Mouse (Mus musculus): ENCODE results near the gene Nrtn.
A peak's percentile ranks its signal among the peaks of the same experiment; 100 is the strongest.

Gene Nrtn

GRCm38 (mm10) chr17:56757416-56758123 is at the start of gene Nrtn:
TSS of gene Nrtn (minus strand) at chr17:56757530.
- peak; percentile 87 for DNase-seq (ENCODE audit: extremely low spot score)

DNA sequence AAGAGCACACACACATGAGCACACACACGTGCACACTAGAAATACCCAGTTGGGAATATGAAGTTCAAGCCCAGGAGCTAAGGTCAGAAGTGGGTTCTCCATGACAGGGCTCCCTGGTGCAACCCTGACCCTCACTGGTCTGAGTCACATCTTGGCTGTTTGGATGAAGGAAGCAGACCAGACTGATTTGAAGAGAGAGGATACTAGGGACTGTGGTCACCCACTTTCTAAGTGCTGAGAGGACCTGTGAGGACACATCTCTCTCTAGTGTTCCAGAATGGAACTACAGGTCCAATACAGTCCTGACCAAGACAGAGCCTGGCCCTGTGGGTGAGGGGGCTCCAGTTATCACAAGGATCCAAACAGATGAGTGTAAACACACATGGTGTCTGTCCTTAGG is 48.5 kb upstream of the Nrtn start:
- DNase-seq (ENCODE audit: extremely low spot score) = no peak

- DNase-seq (ENCODE audit: extremely low spot score) = no peak
These were observed 47.6 kb upstream of the Nrtn start for GRCm38 (mm10) chr17:56804952-56805351.

GRCm38 (mm10) chr17:56802065-56802464 is 44.7 kb upstream of the Nrtn start:
- DNase-seq (ENCODE audit: extremely low spot score) = no peak

- DNase-seq (ENCODE audit: extremely low spot score) = no peak
These were observed 41.9 kb upstream of the Nrtn start for GRCm38 (mm10) chr17:56799276-56799675.

GRCm38 (mm10) chr17:56793614-56794319 is 36.4 kb upstream of the Nrtn start:
- DNase-seq (ENCODE audit: extremely low spot score) = no peak

DNA sequence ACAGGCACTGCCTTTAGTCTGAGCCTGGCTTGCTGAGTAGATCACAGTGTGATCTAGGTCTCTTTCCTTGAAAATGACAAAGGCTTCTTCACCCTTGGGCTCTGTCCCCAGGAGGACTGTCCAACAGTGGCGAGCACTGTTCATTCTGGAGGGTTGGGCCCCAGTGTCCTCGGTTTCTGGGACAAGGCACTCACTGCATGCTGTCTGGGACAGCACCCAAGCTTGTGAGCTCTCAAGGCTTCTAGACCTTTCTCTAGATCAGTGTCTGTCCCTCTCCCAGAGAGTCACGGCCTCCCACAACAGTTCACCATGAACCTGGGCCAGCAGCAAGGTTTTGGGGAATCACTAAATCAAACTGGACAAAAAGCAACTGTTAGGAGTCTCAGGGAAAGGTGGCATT is 35.3 kb upstream of the Nrtn start:
- DNase-seq (ENCODE audit: extremely low spot score) = no peak

DNA sequence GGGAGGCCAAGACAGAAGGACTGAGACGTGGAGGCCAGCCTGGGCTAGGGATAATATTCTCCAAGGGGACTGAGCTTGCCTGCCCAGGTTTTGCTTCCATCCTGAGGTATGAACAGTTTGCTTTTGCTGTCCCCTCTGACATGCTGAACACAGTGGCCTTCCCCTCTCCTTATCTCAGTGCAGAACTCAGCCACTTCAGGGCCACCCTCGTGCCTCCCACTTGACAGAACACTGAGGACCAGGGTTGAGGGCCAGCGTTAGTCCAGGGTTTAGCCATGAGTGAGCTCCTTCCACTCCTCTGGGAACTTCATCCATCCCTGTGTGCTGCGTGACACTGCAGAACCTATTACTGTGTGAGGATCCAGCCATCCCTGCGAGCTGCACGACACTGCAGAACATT is 32.0 kb upstream of the Nrtn start:
- no peak for DNase-seq (ENCODE audit: extremely low spot score)

DNA sequence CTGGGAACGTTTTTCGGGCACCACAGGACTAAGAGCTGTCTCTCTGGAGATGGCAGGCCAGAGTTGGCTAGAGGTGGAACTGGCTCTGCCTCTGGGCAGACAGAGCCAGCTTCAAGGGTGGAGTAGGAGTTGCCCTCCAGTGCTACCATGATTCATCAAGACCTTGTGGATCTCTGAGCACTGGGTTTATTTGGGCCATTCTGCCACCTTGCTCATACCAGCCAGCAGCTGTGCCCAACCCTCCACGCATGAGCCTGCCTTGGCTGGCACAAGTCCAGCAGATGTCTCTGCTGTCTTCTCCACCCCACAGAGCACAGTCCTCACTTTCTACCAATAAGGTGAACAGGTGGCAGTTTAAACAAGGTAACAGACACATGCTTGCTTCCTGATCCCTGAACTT is 31.6 kb upstream of the Nrtn start:
- DNase-seq (ENCODE audit: extremely low spot score) = no peak

- DNase-seq (ENCODE audit: extremely low spot score) = no peak
These were observed 23.1 kb upstream of the Nrtn start for GRCm38 (mm10) chr17:56780291-56780978.

- no peak for DNase-seq (ENCODE audit: extremely low spot score)
These were observed 21.5 kb upstream of the Nrtn start for GRCm38 (mm10) chr17:56778779-56779362.

DNA sequence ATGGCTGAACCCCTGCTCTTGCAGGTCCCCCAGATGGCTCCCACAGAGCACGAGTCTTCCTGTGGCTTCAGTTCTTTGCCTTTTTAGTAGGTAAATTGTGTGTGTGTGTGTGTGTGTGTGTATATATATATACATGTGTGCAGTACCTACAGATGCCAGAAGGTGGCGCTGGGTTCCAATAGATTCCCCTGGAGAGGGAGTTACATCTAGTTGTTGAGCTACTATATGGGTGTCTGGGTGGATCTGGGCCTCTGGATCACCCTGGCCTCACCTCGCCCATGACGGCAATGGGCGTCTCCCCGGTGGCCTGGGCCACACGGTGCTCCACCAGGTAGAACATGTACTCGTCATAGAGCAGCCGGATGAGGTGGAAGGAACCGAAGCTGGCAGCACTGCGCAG is 20.2 kb upstream of the Nrtn start:
- DNase-seq (ENCODE audit: extremely low spot score) = no peak

DNA sequence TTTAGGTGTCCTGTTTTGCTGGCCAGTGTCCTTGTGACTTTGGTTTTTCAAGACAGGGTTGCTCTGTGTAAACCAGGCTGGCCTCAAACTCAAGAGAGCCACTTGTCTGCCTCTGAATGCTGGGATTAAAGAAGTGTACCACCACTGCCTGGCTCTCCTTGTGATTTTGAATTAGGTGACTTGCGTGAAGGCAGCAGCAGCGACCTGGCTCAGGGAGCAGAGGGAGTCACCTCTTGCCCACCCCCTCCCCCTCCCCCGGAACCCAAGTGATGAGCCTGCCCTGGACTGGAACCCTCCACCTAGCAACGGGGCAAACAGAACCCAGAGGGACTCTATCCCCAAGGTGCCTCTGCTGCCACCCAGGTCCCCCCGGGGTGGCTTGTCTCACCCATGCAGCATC is 12.6 kb upstream of the Nrtn start, which contains the start of gene Prr22:
Gene Prr22 (plus strand): TSS at position 301 of the 400 bp plus-strand sequence.
- DNase-seq (ENCODE audit: extremely low spot score) = no peak

DNA sequence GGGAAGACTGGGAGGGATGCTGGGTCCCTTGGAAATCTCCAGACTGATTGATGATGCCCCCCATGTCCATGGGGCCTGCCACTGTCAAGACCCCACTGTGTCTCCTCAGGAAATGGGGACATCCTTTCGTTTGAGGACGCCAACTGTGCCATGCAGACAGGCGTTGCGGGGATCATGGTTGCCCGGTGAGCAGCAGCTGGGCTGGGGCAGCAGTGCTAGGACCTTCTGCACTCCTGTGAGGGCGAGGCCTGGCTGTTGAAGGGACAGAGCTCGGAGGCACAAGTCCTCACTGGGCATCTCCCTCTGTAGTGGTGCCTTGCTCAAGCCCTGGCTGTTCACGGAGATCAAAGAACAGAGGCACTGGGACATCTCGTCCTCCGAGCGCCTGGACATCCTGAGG is 11.6 kb upstream of the Nrtn start:
- no peak for DNase-seq (ENCODE audit: extremely low spot score)

DNA sequence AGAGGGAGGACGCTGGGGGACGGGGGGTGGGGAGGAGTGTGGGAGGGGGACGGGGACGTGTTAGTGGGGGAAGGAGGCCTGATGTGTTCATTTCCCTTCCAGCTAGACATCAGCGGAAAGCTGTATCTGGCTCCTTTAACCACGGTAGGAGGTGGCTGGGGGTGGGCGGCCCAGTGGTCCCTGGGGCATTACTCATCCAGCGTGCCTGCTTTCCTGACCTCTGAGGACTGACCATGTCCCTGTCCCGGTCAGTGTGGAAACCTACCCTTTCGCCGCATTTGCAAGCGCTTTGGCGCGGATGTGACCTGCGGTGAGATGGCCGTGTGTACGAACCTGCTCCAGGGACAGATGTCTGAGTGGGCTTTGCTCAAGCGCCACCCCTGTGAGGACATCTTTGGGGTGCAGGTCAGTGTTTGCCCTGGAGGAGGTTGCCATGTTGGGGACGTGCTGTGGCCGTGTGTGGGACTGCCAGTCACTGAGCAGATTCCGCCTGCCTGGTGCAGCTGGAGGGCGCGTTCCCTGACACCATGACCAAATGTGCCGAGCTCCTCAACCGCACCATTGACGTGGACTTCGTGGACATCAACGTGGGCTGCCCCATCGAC is 10.3 kb upstream of the Nrtn start:
- no peak for DNase-seq (ENCODE audit: extremely low spot score)

- no peak for DNase-seq (ENCODE audit: extremely low spot score)
These were observed 9.5 kb upstream of the Nrtn start for GRCm38 (mm10) chr17:56766631-56767405.

GRCm38 (mm10) chr17:56765431-56765830 is 8.1 kb upstream of the Nrtn start:
- DNase-seq (ENCODE audit: extremely low spot score) = no peak

DNA sequence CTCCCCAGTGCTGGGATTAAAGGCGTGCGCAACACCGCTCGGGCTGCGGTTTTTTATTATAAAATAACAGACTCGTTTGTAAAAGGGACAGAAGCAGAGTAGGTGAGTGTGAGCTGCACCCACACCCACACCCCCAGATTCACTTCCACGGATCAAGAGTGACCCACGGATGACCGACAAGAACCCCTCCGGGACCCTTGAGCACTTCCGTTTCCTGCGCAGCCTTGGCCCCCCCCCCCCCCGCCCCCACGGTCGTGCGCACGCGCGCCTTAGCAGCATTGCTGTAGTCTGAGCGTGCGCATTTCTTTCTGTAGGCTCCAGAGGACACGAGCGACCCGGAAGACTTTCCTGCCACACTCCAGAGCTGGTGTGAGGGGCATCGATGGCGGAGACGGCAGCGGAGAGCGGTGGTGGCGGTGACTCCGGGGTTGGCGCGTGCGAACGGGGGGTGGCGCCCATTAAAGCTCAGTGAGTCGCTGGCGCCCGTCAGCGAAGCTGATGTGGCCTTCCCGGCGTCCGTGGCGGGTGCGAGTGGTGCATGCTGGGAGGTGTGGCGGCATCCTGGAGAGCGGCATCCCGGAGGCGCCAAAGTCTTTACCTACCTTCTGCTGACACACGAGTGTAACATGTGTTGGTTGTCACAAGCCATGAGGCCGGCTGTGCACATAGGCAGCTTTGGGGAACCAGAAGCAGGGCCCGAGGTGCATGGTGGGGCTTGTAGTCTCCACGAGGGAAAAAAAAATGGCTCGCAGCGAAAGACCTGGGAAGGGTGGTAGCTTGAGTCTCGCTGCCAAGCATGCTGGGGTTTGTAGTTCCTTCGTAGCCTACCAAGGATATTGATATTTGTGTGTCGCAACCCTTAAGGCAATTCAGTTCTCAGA is 7.4 kb upstream of the Nrtn start, which contains the start of gene Dus3l:
Gene Dus3l (plus strand): TSS at position 284 of the 881 bp plus-strand sequence.
- peak; percentile 93 for DNase-seq (ENCODE audit: extremely low spot score)

- DNase-seq (ENCODE audit: extremely low spot score) = no peak
These were observed 6.5 kb upstream of the Nrtn start for GRCm38 (mm10) chr17:56763741-56764250.
